Mouse (Mus musculus) layer of hippocampus, postnatal 14 days (tissue): Measurements from ENCODE around the gene Naxe. TPM values are rescaled to one million over a fixed set of nuclear protein-coding genes. Genes with fewer than 3 reads are reported as not detected.
A peak's percentile ranks its signal among the peaks of the same experiment; 100 is the strongest.

Experiments
- DNase-seq, 2 experiments: peaks; one replicate each; pipeline ENCODE4 v3.0.0; 2021 to 2022; ENCODE audit warnings: low spot score in 2 of 2, mixed read lengths in 1 of 2
- total RNA-seq, 2 experiments: library from RNA; stranded (reverse); gene quantifications; 2 replicates each; pipeline ENCODE4 v1.2.3; 2021

Naxe gene
- total RNA-seq, 2 experiments from 2014 or later = 70.6 to 71.5 TPM

DNA sequence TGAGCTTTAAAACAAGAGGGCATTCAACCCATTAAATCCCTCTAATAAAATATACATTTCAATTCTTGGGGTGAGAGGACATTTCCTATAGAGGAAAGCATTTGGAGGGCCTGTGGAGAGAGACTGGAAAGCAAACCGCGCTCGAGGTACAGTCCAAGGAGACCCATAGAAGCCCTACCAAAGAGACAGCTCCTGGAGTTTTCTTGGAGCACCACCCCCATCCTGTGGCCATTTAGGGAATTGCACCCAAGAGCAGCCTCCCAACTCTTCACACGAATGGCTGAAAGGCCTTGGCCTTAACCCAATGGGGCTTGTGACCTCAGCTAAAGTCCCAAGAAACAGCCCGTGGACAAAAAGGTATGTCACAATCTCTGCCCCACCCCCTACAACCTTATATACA lies 13.5 kb upstream of the Naxe start:
- DNase-seq = peak; percentile 87 to 91

DNA sequence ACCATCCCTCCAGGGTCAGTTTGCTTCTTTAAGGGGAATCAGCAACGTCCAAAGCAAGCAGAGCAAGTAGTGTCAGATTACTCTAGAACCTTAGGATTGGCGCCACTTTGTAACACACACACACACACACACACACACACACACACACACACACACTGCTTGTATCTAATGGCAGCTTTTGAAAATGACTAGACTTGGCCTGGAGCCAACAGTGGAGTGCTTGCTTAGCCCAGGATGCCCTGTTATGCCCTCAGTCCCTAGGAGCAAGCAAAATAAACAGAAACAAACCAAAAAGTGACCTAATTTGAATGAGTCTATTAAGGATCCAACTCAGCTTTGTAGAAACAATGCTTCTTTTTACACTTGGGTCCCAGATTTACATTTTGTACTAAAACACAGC lies 10.1 kb upstream of the Naxe start:
- DNase-seq = no peak

GRCm38 (mm10) chr3:88057030-88057429 lies 1.3 kb downstream of the Naxe start:
- no peak for DNase-seq

- DNase-seq = no peak
Measured at GRCm38 (mm10) chr3:88049532-88049931, 8.8 kb downstream of the Naxe start.

GRCm38 (mm10) chr3:88042661-88043421 lies 15.5 kb downstream of the Naxe start, which contains the start of gene Gpatch4:
TSS of gene Gpatch4 (plus strand) at chr3:88043108.
- peak; percentile 81 to 96 for DNase-seq

GRCm38 (mm10) chr3:88035561-88036293 lies 22.6 kb downstream of the Naxe start:
- DNase-seq = no peak

GRCm38 (mm10) chr3:88033506-88033905 lies 24.8 kb downstream of the Naxe start:
- no peak for DNase-seq

- DNase-seq = peak in 1 of 2 experiments; percentile 52
Measured at GRCm38 (mm10) chr3:88030608-88031395, 27.5 kb downstream of the Naxe start.

DNA sequence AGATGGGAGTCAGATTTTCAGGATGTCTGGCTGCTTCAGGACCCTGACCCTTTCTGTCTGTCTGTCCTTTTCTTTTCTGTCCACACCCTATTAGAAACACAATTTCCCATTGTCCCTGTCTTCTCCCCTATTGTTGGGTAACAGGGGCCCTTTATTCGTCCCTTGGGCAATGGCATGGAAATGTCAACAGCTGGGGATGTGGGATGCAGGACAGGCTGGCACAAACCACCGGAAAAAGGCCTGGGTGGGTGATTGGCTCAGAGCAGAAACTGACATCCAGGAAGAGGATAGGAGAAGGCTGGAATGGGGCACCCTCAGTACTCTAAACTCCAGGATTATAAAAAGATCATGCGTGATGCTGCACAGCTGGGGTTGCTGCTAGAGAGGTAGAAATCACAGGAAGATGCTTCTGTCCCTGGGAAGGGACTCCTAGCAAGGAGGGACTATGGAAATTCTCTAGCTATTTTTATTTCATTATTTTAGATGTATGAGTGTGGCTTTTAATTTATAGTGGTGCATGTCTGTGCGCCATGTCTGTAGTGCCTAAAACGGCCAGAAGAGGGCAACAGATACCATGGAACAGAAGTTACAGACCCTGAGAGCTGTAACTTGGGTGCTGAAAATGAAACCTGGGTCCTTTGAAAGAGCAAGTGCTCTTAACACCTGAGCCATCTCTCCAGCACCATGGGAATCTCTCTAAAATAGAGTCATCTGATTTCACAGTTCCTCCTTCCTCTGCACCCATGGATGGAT lies 30.7 kb downstream of the Naxe start, which contains the start of gene Hapln2:
Gene Hapln2, minus strand, starts transcription at position 150 of the 753 bp plus-strand sequence.
- DNase-seq = no peak

DNA sequence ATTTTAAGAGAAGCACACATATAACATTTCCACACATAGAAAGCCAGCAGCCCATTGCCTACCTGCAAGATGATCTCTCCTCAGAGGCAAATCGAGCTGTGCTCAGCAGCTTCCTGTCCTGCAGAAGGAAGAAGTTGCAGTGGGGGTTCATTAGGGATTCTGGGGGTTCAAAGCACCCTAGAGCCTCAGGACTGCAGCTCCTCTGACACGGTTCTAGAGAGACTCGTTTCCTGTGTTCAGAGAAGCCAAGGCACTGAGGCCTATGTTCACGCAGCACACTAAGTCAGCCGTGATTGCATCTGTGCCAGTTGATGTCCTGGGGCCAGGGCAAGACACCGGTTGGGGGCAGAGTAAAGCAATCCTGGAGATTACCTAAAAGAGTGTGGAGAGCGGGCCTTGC lies 31.5 kb downstream of the Naxe start:
- DNase-seq = no peak

DNA sequence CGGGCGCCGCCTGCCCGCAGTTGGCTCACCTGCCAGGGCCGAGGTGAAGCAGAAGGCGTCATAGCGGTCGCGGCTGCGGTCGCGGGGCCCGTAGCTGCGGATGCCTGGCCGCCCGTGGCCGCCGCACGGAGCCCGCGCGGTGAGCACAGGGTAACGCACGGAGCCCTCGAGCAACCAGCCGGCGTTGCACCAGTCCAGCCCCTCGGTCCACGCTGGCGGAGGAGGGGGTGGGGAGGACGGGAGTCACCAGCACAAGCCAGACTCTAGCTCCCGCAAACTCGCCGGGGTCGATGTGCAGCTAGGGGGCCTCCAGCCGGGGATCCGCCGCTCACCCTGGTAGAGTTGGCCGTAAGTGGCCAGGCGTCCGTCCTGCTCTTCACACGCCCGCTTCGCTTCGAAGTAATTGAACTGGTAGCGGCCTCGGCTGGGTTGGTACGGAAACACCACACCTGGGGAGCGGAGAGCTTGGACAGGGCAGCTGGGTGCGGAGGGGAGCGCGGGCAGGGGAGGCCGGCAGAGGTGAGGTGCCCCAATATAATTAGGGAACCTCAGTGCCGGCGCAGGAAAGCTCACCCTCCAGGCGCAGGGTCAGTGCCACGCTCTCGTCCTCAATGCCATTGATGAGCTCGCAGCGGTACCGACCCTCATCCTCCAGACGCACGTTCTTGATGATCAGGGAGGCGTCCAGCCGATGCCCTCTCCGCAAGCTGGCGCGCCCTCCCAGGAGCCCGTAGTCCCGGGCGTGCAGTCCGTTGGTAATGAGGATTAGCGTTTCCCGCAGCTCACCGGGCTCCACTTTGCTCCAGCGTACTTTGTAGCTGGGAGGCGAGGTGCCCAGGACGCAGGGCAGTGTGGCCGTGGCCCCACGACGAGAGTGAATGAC lies 34.9 kb downstream of the Naxe start:
- DNase-seq = peak in 1 of 2 experiments; percentile 8

- DNase-seq = peak; percentile 46 to 77
Measured at GRCm38 (mm10) chr3:88022322-88023191, 35.7 kb downstream of the Naxe start.

- no peak for DNase-seq
Measured at GRCm38 (mm10) chr3:88010634-88011265, 47.5 kb downstream of the Naxe start.

Other genes starting within 250 kb of the Naxe start
- 1 to 10 TPM; 7.4 to 8.2 TPM for gene Pear1, start 234.2 kb downstream of the Naxe start, total RNA-seq
- not detected for gene Sh2d2a, start 211.7 kb downstream of the Naxe start, total RNA-seq
- 10 to 100 TPM; 64.0 to 64.1 TPM for gene Prcc, start 172.9 kb downstream of the Naxe start, total RNA-seq
- gene Hdgf, start 152.2 kb downstream of the Naxe start, total RNA-seq = 100 to 1,000 TPM; 119 to 122 TPM
- gene Mrpl24, start 139.0 kb downstream of the Naxe start, total RNA-seq = 10 to 100 TPM; 50.3 to 55.4 TPM
- gene Isg20l2, start 128.2 kb downstream of the Naxe start, total RNA-seq = 10 to 100 TPM; 15.0 to 16.4 TPM
- gene Rrnad1, start 127.8 kb downstream of the Naxe start, total RNA-seq = 10 to 100 TPM; 19.0 to 22.8 TPM
- 1 to 10 TPM; 2.0 to 2.2 TPM for gene Crabp2, start 109.8 kb downstream of the Naxe start, total RNA-seq
- gene Nes, start 87.4 kb downstream of the Naxe start, total RNA-seq = 10 to 100 TPM in 1 of 2 experiments, 1 to 10 TPM in 1; 9.0 to 11.0 TPM
- gene Bcan, start 58.3 kb downstream of the Naxe start, total RNA-seq = 100 to 1,000 TPM; 421 to 446 TPM
- 1 to 10 TPM; 1.8 to 1.9 TPM for gene Hapln2, start 30.9 kb downstream of the Naxe start, total RNA-seq
- 10 to 100 TPM; 13.5 to 16.5 TPM for gene Gpatch4, start 15.4 kb downstream of the Naxe start, total RNA-seq
- gene Ttc24, start 19.8 kb upstream of the Naxe start, total RNA-seq = not detected
- gene Iqgap3, start 23.5 kb upstream of the Naxe start, total RNA-seq = 1 to 10 TPM in 1 of 2 experiments, under 1 TPM in 1; 0.91 to 1.2 TPM
- gene Mef2d, start 83.9 kb upstream of the Naxe start, total RNA-seq = 100 to 1,000 TPM; 146 to 156 TPM
- gene Rhbg, start 196.2 kb upstream of the Naxe start, total RNA-seq = not detected
- gene Gm38392, start 228.7 kb upstream of the Naxe start, total RNA-seq = not detected
- gene Tsacc, start 238.5 kb upstream of the Naxe start, total RNA-seq = 1 to 10 TPM; 4.0 to 5.3 TPM
- gene Cct3, start 238.6 kb upstream of the Naxe start, total RNA-seq = 100 to 1,000 TPM; 191 to 198 TPM